Comparison of ENCODE assay signal across 8 mouse cellular contexts in the genomic region with DNA sequence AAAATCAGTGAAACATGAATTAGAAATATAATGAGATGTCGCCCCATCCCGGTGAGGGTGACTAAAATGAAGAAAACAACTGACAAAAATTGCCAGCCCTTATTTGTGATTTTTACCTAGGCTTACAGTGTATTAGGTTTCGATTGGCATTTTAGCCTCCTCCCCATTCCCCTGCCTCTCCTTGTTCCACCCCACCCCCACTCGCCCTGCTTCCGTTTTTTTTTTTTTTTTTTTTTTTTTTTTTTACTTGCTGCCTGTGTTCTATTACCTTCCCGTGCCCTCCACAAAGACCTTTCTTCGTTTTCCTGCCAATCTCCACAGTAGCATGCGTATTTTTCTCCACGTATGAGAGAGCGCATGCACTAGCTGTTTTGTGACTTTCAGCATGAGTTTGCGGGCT.
DNase-seq lines count a peak whose midpoint lies in the region; ATAC-seq lines count a peak whose summit lies in the region.

No protein-coding gene starts in this region.

- H3K4me1 ChIP-seq in midbrain, embryonic 14.5 days (ENCODE audit: control insufficient read depth, insufficient read depth, low read length), result 0 out of 2 replicates have a peak, but pooled peaks cover 3% of the 10 kb centered on the region

- DNase-seq in embryo, embryonic 10 days (ENCODE audit: low spot score), result peak; percentile 8
- no peak for DNase-seq in embryo, embryonic 9.5 days (ENCODE audit: extremely low spot score)
- DNase-seq in ES-CJ7 (ENCODE audit: low read depth, low spot score), result peak; percentile 15
- peak; percentile 66 for DNase-seq in induced T-regulatory cell, adult 2 months (ENCODE audit: low read depth)
- DNase-seq in midbrain, embryonic 14.5 days, result no peak
- no peak for DNase-seq in right cerebral cortex, postnatal 14 days
- DNase-seq in spleen, postnatal 14 days (ENCODE audit: low spot score in 2 of 2), result no peak
- DNase-seq in layer of hippocampus, adult 9-10 months (ENCODE audit: low spot score), result no peak

- no peak overlapping the region for H3K27ac ChIP-seq in midbrain, embryonic 14.5 days (replicated peaks; ENCODE audit: low read depth, low read length)

- WGBS in midbrain, embryonic 14.5 days, result 19% methylated on average over 11 of the region's 11 CpGs

- H3K36me3 ChIP-seq in midbrain, embryonic 14.5 days (ENCODE audit: control insufficient read depth, insufficient read depth, low read length), result no peaks in the 10 kb centered on the region

- ATAC-seq in midbrain, embryonic 14.5 days (ENCODE audit: low FRiP score, low TSS enrichment), result no peak

- no peaks in the 10 kb centered on the region for H3K27me3 ChIP-seq in midbrain, embryonic 14.5 days (ENCODE audit: control insufficient read depth, insufficient read depth, low read length)

- H3K9ac ChIP-seq in midbrain, embryonic 14.5 days (replicated peaks; ENCODE audit: low read length), result no peak overlapping the region

- H3K4me2 ChIP-seq in midbrain, embryonic 14.5 days (ENCODE audit: low read length), result peak overlapping the region; percentile 30

- H3K9me3 ChIP-seq in midbrain, embryonic 14.5 days (ENCODE audit: control insufficient read depth, low read length), result no peaks in the 10 kb centered on the region

- no peak overlapping the region for H3K4me3 ChIP-seq in midbrain, embryonic 14.5 days (replicated peaks; ENCODE audit: low read depth, low read length)

Comparison
In these comparisons a context has a peak if more than half of its experiments do, and no peak if none do; other contexts are left out.
1. DNase-seq: peak in embryo, embryonic 10 days (single experiment), ES-CJ7 (single experiment) and induced T-regulatory cell, adult 2 months (single experiment); none in embryo, embryonic 9.5 days (single experiment), midbrain, embryonic 14.5 days (single experiment), right cerebral cortex, postnatal 14 days (single experiment), spleen, postnatal 14 days (0 of 2) and layer of hippocampus, adult 9-10 months (single experiment).